Mouse (Mus musculus) spleen, adult 2 months (tissue): ENCODE data around the gene Iqgap3.

Source experiments
- CTCF ChIP-seq: fragments of 200-500 bp; IDR thresholded peaks from 2 replicates; pipeline ENCODE4 v1.5.1; 2011; ENCODE audit warnings: mild to moderate bottlenecking, inconsistent platforms; ENCODE audit not compliant: insufficient read depth, insufficient read length, insufficient replicate concordance; ENCODE audit errors: extremely low read depth
- POLR2A ChIP-seq: fragments of 200-500 bp; IDR thresholded peaks from 2 replicates; pipeline ENCODE4 v1.6.1; 2011; ENCODE audit warnings: low read depth, low read length, inconsistent platforms

GRCm38 (mm10) chr3:88081345-88082223 lies at the start of gene Iqgap3:
- TF ChIP-seq CTCF, result no peak
- TF ChIP-seq POLR2A, result no peak
